Mouse (Mus musculus): ENCODE results near the gene Nek7.
A peak's percentile ranks its signal among the peaks of the same experiment; 100 is the strongest.

Nek7 gene

DNA sequence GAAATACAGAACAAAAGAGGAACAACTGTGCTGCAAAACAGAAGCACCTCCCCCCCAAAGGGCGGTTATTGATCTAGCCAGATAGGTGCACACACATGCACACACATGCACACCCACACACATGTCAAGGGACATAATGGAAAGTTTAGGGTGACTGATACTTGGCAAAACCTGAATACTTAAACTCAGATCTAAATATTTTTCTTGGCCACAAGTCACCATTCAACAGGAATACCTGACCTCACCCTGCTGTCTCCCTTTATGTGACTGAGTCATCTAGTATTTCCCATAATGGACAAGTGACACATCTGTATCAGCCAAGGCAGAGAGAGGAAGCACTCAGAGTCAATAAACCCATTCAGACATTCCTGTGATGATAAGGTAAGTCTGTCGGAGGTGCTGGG is 48.9 kb downstream of the Nek7 start:
- DNase-seq (ENCODE audit: low spot score in 2 of 2): no peak

- DNase-seq (ENCODE audit: low spot score in 2 of 2): no peak
Observed at GRCm38 (mm10) chr1:138568434-138569232, 51.3 kb downstream of the Nek7 start.

DNA sequence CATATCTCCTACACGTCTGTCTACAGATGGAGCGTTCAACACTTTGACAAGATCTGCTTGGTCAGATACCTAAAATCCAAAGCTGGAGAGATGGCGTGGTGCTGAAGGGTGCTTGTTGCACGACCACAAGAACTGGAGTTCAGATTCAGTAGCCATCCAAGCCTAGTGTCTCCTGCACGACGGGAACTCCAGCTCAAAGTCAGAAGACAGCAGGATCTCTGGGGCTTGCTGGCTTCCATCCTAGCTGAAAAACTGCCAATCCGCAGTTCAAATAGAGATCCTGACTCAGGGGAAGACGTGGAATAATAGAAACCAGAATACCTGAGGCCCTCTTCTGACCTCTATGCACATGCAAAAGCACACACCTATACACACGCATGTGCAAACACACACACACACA is 52.0 kb downstream of the Nek7 start:
- no peak for DNase-seq (ENCODE audit: low spot score in 2 of 2)

DNA sequence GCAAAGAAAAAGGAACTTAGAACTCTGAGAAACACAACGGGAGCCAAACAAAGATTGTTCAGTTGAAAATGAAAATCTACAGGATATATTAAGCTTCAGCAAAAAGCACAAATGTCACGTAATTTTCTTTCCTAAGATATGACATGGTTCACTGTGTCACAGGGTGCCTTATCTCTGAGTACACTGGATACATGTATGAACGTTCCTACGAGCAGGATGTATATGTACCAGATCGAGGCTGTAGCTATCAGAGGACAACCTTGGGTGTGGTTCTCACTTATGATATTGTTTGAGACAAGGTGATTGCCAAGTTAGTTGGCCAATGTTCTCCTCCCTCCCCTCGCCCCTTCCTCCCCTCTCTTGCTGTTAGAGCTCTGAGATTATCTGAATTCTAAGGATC is 55.3 kb downstream of the Nek7 start:
- no peak for DNase-seq (ENCODE audit: low spot score in 2 of 2)

- peak; percentile 40 to 50 for DNase-seq (ENCODE audit: low spot score in 2 of 2)
Observed at GRCm38 (mm10) chr1:138560733-138561132, 59.2 kb downstream of the Nek7 start.

DNA sequence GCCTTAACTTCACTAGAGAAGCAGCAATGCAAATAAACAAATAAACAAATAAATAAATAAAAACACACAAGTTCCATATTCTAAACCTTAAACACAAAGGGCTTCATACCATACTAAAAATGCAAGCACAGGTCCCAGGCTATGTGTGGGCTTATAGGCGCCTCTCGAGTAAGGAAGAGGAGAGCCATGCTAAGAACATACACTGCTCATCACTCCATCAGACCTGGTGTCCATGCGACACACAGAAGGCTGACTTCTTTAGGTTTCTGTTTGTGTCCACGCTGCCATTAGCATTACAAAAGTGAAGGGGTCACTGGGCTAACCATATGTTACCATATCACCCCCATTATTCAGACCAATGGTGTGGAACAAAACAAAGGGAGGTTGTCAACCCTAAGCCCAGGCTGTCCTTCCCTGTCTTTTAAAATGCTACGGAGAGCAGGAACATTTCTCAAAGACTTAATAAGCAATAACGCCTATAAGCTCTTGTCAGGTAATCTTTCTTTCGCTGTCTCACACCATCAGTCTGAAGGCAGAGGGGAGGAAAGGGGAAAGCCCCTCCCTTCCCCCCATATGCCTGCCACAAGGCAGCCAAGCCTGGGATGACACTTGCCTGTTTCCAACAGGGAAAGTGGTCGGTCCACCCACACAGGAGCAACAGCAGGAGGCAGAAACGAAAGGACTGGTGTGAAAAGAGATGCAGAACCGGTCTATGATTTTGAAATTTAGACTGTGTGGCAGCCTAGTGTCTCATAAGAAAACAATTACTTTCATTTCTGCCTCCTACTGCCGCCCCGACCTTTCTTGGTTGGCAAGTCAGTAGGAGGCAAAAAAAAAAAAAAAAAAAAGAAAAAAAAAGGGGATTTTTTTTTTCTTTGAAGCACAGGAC is 60.5 kb downstream of the Nek7 start:
- DNase-seq (ENCODE audit: low spot score in 2 of 2): no peak

DNA sequence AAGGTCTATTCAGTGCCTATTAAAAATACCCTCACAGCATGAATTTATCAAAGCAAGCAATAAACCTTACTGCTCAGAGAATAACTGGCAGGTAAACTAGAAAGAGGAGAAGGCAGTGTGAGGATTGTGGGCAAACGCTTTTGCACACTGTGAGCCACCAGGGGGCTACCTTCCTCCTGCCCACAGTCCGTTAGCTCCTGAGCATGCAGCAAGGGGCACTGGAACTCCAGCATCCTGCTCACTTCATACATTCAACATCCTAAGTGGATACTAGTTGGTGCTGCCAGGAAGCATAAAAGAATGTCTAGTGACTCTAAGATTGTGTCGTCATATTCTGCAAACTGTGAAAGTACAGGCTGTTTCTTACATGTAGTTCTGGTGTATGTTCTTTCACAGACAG is 61.6 kb downstream of the Nek7 start:
- DNase-seq (ENCODE audit: low spot score in 2 of 2): no peak

DNA sequence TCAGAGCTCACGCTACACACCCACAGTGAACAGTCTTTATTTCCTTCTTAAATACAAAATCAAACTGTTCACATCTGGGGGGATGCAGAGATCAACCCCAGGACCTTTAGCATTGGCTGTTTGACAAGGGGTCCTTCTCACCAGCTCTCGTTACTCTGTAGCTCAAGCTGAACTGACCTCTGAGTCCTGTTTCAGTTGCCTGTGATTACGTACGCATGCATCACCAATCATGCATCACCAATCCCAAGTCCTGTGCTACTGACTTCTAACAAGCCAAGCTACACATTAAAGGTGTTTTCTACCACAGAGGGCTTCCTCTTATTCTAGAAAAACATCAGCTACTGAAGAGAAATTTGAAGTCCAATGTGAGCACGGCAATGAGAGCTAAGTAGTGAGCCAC is 65.0 kb downstream of the Nek7 start:
- no peak for DNase-seq (ENCODE audit: low spot score in 2 of 2)

DNA sequence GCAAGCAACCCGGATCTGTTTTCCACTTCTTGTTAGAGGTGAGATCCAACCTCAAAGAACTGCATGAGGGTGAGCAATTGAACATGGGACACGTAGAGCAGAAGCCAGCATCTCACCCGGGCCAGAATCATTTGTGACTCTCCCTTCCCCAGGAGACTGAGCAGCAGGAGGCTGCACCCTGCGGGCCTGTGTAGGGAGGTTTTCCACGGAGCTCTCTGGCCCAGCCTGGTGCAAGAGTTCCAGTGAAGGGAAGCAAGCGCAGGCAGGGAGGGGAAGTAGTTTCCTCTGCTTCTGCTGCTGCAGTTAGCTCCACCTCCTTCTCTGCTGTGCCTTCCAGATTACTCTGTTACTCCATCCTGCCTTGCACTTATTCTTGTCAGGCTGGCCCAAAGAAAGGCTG is 69.8 kb downstream of the Nek7 start:
- DNase-seq (ENCODE audit: low spot score in 2 of 2): peak in 1 of 2 experiments; percentile 30

GRCm38 (mm10) chr1:138542170-138542515 is 77.8 kb downstream of the Nek7 start:
- no peak for DNase-seq (ENCODE audit: low spot score in 2 of 2)

GRCm38 (mm10) chr1:138541495-138542169 is 78.3 kb downstream of the Nek7 start:
- DNase-seq (ENCODE audit: low spot score in 2 of 2): no peak

DNA sequence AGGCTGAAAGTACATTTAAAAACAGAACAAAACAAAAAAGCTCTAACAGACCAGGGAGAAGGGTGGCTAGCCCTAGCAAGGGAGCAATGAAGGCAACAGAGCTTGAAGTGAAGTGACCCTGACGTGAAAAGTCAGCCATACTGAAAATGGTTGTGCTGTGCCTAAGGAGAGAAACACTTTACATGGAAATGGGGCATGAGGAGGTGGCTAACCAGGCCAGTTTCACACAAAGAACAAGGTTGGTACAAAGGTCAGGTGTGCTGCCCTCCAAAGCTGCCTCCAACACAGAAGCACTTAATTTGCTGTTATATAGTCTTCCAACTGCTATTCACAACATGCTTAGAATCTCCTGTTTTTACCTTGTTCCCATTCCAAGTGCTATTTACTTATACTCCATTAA is 80.2 kb downstream of the Nek7 start:
- no peak for DNase-seq (ENCODE audit: low spot score in 2 of 2)

- DNase-seq (ENCODE audit: low spot score in 2 of 2): no peak
Observed at GRCm38 (mm10) chr1:138538217-138538616, 81.7 kb downstream of the Nek7 start.

GRCm38 (mm10) chr1:138535758-138536574 is 84.0 kb downstream of the Nek7 start:
- DNase-seq (ENCODE audit: low spot score in 2 of 2): no peak

GRCm38 (mm10) chr1:138530604-138531003 is 89.3 kb downstream of the Nek7 start:
- DNase-seq (ENCODE audit: low spot score in 2 of 2): no peak

- DNase-seq (ENCODE audit: low spot score in 2 of 2): no peak
Observed at GRCm38 (mm10) chr1:138523962-138524361, 96.0 kb downstream of the Nek7 start.

DNA sequence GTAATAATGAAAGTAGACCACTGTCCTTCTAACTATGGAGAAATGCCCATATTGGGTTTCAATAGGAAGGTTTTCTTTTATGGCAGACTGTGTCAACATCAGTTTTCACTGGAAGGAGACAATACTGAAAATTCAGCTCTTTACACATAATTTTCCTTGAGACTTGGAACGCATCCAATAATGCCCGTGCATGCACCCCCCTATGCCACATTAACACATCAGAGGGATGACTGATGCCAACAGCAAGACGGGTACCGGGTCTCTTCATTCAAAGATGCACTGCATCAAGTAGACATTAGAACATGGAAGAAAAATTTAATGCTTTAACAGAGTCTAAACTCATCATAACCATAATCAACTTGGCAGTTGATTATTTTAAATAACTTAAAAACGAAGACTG is 101.7 kb downstream of the Nek7 start:
- DNase-seq (ENCODE audit: low spot score in 2 of 2): no peak

DNA sequence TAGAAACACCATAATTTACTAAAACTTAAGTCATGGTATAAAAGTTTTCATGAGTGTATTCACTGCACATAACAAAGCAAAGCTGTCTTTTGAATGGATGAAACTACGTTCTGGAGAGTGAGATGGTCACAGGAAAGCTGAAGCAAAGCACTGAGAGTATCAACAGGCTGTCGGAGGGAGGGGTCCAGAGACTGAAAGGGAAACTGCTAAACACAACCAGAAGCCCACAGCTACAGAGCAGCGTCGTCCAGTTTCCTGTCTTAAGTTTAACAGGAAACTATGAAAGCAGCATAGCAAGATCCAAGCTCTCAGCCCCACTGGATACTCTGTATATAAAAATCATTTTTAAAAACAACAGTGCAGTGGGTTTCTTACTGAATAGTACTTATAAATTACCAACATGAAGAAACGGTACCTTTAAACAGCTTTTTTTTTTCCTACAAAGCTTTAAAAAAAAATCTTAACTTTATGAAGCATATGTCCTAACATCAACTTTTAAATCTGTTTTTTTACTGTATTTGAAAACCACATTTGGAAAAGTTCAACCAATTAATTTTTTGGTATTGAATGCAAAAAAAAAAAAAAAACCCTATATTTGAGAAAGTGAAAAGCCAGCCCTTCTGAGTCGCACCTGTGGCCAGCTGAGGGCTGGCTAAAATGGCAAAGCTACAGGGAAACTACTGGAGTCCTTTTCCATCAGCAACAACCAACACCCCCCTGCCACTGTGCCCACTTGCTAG is 102.4 kb downstream of the Nek7 start:
- no peak for DNase-seq (ENCODE audit: low spot score in 2 of 2)

GRCm38 (mm10) chr1:138516946-138517345 is 103.0 kb downstream of the Nek7 start:
- DNase-seq (ENCODE audit: low spot score in 2 of 2): no peak

GRCm38 (mm10) chr1:138515362-138515761 is 104.6 kb downstream of the Nek7 start:
- no peak for DNase-seq (ENCODE audit: low spot score in 2 of 2)

DNA sequence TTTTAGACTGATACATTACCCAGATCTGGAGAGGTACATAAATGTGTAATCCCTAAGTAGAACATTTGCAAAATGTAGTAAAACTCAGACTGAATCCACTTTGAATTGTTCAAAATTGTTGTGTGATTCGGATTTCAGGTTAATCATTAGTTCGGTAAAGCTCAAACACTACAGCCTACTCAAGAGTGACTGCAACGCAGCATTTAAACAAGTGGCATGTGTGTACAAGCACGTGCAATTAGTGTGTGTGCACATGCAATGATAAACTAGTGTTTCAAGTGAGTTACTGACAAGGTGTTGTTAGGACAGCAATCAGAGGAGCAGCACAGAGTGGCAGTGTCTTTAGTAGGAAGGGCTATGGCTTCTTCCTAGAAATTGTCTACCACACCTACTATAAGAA is 106.0 kb downstream of the Nek7 start:
- no peak for DNase-seq (ENCODE audit: low spot score in 2 of 2)
